Mouse (Mus musculus) heart, adult 8-10 months (tissue): Measurements from ENCODE around the gene Cd8a. TPM values are rescaled to one million over a fixed set of nuclear protein-coding genes. Genes with fewer than 3 reads are reported as not detected.

Experiments used
- DNase-seq: peaks from one replicate; pipeline ENCODE4 v3.0.0; 2022; ENCODE audit warnings: low spot score
- total RNA-seq, 4 experiments: library from RNA; stranded (reverse); gene quantifications; 2 replicates each; pipeline ENCODE4 v1.2.4; 2022

Cd8a gene
- total RNA-seq, 4 experiments from 2014 or later, result 0.08 to 0.22 (median 0.15) TPM

DNA sequence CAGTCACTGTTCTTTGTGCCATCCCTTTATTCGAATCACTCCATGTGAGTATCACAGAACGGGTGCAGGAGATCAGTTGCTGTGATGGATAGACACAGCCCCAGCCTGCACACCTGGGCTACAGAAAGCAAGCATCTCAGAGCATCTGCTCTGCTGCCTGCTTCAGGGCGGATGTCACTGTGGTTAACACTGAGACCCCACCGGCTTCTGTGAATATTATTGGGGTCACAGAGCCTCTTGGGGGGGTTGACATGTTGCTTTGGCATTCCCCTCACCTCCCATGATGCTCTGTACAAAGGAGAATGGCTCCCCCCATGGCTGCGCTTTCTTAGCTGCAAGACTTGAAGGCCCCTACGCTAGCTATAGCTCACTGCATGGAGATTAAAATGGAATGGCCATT, 3.8 kb upstream of the Cd8a start:
- DNase-seq, result no peak

DNA sequence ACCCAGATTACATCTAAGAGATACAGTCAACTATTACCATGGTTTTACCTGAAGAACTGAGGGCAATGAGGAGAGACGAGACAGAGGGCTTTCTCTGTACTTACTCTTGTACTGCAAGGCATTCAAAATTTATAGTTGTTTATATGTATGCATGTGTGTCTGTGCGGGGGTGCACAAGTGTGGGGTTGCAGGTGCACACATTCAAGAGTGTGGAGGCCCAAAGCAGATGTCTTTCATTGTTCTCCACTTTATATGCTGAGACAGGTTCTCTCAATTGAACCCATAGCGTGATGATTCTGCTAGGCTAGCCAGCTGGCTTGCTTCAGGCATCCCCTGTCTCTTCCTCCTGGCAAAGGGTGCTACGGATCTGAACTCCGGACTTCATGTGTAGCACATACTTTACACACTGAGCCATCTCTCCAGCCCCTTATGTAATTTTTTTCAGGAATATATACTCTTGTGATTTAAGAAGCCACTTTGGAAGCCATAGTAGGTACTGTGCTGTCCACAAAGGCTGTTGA, 2.1 kb upstream of the Cd8a start:
- DNase-seq, result no peak

DNA sequence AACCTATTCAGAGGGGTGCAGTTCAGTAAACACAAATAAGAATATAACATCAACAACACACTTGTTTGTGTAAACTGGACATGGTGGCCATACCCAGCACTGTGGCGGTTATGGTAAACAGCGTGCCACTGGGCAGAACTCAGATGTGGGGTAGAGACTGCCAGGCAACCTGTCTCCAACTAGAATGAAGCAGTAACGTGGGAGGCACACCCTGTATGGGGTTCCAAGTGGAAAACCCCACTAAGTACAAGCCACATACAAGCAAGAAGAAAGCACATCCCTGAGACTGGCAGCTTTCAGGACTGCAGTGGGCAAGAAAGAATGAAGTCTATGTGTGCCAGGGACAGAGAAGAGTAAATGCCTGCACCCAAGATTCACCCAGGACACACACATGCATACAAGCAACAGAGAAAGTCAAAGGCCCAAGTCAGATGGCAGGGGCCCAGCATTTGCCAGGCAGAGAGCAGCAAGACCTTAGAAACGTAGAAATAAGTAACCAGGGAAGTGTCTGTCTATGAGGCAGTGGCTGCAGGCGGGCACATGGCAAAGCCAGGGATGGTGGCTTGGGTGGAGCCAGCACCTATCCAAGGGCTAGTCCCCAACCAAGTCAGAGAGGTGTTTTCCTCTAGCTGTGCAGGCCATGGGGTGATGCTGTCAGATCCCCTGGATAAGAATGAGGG, 1.0 kb upstream of the Cd8a start:
- no peak for DNase-seq

DNA sequence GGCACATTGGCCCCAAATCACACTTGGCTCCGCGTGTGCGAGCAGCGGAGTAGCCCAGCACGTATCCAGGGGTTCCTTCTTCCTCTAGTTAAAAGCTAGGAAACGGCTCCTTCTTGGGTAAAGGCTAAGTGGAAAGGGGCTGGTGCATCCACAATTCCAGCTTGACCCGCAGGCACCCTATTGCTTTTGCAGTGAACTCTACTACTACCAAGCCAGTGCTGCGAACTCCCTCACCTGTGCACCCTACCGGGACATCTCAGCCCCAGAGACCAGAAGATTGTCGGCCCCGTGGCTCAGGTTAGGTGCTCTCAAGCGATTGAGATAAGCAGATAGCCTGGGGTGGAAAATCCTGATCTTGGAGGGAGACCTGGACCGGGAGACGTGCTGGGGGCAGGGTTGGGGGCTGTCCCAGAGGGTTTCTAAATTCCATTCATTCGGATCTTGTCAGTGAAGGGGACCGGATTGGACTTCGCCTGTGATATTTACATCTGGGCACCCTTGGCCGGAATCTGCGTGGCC, 1.1 kb downstream of the Cd8a start:
- no peak for DNase-seq

DNA sequence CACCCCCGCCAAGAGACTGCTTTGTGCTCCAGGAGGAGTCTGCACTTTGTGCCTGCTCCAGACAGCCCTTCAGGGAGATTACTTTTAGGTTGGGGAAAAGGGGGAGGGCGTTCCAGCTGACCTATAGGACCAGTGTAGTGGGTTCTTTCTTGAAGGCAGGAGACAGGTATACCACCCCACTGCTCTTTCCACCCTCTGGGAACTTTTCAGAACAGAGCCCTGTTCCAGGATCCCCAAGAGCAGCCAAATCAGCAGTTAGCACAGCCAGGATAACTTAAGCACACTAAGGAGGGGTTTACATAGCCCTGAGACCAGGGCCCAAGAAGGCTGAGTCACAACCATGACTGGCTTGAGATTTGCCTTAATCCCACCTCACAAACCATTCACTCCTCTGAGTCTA, 1.7 kb downstream of the Cd8a start:
- DNase-seq, result no peak

DNA sequence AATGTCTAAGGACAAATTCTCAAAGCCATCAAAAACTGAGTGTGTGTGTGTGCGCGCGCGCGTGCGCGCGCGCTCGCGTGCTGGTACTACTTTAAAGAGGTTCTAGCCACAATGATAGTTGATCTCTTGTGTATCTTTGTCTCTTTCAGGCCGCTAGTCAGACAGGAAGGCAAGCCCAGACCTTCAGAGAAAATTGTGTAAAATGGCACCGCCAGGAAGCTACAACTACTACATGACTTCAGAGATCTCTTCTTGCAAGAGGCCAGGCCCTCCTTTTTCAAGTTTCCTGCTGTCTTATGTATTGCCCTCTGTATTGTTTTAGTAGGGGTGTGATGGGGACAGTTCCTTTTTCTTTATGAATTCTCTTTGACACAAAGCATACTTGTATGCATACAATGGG, 3.5 kb downstream of the Cd8a start:
- no peak for DNase-seq

DNA sequence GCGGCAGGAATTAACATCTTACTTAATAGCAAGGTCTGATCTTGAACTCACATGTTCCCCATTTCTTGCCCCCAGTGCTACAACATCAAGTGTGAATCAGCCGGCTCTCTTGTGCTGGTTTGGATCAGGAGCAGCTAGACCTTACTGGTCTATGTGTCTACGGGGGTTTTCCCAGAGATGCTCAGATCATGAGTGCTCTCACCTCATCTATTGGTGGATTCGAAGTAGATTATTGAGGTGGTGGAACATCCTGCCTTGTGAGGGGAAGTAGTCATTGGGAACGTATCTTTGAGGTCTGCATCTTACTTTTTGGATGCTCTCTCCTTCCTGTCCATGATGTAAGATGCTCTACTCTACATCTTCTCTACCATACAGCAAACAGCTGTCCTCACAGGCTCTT, 8.4 kb downstream of the Cd8a start:
- DNase-seq, result no peak

DNA sequence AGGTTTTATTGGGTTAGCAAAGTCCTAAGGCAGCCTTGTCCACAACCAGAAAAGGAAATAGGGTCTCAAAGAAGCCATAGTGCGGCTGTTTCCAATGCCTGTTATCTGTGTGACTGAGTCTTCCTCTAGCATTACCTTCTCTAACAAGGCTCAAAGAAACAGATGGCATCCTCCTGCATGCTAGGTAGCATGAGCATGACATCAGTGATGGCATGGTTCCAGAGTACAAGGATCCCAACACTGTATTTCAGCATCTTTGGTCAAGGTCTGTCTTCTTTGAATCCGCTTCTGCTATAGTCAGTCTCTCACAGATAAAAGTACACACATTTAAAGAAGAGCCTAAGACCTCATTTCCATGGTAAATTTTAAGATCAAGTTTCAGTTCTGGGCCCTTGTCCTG, 17.3 kb downstream of the Cd8a start:
- no peak for DNase-seq

DNA sequence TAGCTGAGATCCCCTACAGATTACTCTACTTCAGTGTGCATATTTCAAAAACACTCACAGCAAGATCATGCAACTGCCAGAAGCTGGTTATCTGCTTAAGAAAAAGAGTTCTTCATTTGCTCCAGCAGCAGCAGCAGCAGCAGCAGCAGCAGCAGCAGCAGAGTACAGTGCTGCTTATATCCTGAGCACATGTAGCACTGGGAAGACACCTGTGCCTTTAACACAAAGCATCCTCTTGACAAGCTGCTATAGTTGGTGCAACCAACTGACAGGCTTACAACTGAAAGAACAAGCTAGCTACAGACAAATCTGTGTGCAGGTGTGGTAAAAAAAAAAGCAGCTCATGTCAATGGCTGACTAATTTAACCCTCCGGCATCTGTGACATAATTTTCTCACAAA, 22.8 kb downstream of the Cd8a start:
- DNase-seq, result no peak

DNA sequence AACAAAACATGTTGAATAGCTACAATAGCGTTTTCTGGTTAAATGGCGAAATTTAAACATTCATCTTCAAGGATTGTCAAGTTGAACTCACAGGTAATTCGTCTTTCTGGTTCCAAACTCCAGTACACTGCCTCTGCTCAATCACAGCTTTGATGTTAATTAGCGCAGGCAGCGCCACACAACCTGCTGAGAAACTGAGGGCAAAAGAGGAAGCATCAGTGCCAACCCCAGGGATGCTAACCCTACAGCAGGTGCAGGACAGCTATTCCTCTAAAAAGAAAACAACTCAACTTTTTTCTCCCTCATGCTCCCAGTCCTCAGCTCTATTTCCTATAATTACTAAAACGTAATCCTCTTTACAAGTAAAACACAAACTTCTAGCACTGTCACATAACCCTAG, 23.5 kb downstream of the Cd8a start:
- no peak for DNase-seq

DNA sequence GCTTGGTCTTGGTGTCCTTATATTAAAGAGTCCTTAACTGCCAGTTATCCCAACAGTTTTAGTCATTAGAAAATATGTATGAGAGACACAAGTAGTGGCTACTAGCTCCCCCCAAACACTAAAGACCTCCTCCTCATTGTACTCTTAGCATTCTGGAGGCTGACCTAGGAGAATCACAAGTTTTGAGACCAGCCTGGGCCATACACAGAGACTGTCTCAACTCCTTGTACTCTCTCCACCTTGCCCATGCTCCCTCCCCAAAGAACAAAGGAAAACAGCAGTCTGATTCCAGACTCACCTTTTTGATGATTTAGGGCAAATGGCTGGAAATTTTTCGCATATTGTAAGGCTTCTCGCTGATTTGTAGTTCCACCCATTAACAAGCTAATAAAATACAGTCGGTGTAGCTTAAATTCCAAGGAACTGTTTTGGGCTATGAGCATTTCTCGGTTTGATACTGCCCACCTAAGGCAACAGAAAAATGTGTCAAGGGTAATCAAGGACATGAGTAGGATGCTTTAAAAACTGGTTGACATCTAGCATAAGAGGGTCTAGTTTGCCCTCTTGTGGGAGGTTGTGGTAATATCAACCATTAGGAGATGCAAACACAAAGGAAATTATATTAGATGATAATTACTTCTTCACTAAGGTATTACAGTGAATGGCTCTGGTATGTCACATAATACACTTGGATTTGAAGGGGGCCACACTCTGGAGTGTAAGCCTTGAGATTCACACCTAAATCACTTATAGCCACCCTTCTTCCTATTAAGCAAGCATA, 25.8 kb downstream of the Cd8a start:
- DNase-seq, result peak; percentile 38

DNA sequence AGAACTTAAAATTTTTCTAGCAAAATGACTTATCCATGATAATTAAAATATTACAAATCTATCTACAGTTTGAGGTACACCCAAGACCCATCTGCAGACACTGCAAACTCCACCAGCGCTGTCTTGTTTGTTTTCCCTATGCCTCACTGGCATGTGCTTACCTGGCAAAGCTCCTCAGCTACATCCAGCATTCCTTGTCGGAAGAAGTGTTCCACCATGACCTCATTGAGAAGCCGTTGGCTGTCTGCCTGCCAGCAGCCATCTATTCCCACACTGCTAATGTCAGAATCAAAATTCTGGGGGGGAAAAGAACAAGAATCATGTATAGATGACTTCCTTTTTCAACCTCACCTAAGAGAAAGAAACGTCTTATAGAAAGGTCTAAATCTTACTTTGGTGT, 41.4 kb downstream of the Cd8a start:
- DNase-seq, result no peak

DNA sequence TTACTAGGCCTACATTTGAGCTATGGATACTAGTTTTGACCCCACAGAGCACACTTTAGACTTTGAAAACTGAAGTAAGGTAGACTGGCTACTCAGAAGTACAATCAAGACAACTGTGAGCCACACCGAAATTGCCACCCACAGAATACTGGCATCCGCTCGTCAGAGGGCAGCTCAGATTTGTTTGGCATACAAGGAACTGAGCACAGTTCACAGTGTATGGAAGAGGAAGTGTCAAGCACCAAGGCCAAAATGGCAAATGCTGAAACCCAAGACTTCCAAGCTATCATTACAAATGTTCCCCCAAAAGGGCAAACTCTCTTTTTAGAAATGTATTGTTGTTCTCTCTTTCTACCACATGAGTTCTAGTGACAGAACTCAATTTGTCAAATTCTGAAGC, 42.2 kb downstream of the Cd8a start:
- DNase-seq, result no peak

DNA sequence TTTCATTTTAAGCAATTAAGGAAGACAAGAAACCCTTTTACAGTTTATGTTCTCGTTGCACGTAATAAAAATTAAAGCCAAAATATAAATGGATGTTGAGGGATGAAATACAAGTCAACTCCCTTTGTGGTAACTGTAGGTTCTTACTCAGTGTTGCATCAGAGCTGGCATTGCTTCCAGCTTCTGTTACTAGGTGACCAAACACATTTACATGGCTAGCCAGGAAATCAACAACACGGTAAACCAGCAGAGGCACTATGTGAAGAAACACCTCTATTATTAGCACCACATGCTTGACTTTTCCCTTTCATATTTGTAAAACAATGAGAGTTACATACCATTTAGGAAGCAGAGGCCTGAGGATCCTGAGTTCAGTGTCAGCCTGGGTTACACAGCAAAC, 45.6 kb downstream of the Cd8a start:
- DNase-seq, result peak; percentile 37

DNA sequence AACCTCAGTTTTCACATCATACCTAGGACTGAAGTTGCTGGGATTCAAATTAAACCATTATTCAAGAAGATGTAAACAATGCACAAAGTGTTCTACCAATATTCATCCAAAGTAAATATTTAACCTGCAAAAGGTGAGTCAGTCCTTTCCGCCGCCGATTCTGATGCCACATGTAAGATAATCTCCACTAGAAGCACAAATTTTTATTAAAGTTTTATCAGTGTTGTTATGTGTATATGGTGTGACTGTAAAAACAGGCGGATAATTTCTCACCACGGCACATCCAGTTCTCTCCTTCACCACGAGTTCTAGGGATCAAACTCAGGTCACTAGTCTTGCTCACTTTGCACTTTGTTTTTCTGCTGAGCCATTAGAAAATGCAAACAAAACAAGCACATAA, 47.6 kb downstream of the Cd8a start:
- no peak for DNase-seq

DNA sequence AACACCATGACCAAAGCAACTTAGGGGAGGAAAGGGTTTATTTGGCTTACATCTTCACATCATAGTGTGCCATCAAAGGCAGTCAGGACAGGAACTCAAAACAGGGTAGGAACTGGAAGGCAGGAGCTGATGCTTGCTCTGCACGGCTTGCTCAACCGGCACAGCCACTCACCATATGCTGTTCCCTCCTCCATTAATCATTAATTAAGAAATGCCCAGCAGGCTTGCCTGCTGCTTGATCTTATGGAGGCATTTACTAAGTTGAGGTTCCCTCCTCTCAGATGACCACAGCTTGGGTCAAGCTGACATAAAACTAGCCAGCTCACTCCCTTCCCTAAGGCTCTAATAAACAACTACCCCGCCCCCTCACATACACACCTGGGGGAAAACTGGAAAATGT, 48.9 kb downstream of the Cd8a start:
- no peak for DNase-seq

DNA sequence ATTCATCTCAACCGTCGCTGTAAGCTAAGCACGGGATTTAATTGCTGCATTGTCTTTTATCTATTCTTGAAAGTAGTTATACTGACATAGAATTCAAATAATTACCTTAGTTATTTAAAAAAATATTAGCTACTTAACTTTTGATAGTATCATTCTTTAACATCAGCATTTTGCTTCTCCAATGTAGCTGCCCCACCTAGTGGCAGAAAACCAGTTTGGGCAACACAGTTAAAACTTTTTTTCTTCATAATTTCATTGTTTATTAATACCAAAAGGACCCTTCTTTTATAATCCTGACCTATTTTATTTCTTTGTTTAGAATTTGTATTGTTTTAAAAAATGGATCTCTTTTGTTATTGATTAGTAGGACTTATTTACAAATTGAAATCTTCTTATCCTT, 49.9 kb downstream of the Cd8a start:
- no peak for DNase-seq

DNA sequence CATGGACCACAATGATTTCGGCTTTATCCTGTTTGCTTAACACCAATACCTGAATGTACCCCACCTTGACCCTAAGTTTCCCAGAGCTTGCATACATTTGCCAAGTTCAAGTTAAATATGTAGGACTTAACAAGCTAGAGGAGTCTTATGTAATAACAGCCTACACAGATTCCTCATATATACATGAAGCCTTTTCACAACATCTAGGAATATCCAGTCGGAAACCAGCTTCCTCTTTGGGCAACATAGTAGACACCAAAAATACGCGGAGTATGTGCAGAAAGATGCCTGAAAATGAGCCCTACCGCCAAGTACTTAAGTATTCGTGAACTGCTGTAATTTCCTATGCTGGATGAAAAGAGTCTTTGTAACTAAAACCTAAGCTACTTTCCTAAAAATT, 52.5 kb downstream of the Cd8a start:
- DNase-seq, result no peak

DNA sequence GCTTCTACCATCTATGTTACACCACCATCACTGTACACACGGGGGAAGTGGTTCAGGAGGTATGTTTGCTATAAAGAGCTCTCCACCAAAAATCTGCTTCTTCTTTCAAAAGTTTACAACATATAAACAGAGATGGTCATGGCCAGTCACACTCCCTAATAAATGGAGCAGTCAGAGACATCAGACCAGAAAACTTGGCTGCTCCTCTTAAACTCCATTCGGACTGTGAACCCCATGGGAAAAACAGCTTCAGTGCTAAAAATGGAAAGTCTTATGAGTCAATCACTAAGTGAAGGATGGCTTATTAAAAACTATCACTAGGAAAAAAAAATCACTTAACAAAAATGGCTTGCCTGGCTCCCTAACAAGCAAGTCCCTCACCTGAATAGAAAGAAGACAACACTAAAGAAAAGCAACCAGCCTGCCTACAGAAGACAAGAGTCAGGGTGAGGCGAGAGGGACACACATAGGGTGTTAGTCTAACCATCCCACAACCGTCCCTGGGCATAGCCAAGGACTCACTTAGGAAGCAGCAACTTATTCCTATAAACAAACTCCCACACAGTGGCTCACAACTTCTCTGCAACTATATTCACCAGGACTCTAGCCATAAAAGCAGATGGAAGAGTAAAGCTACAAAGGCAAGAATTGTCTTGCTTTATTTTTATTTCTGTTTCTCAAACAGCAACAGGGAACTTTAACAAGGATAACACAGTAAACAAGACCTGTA, 54.9 kb downstream of the Cd8a start:
- no peak for DNase-seq
